Comparison of ENCODE assay signal across 10 mouse cellular contexts in genomic region chr9:50752054-50752602, GRCm38 (mm10). TPM values are rescaled to one million over a fixed set of nuclear protein-coding genes. Genes with fewer than 3 reads are reported as not detected.
A peak's percentile ranks its signal among the peaks of the same experiment; 100 is the strongest.
DNase-seq lines count a peak whose midpoint lies in the region; ATAC-seq and TF ChIP-seq lines count a peak whose summit lies in the region.
"Had no signal": no experiment of that assay in that cellular context is flagged by ENCODE, and none has a peak within 500 bp of the region (broad histone marks: within the 10 kb centered on the region; RNA-seq: fewer than 3 reads in every experiment).

Hspb2 (minus strand) TSS chr9:50752354.

- H3K9me3 ChIP-seq in ES-Bruce4 (replicated peaks; ENCODE audit: control insufficient read depth, insufficient read depth, low read length, poor library complexity, severe bottlenecking), result no peaks in the 10 kb centered on the region
- H3K9me3 ChIP-seq in heart, embryonic 10.5 days, result no peaks in the 10 kb centered on the region
- H3K9me3 ChIP-seq in limb, embryonic 14.5 days (ENCODE audit: control insufficient read depth, low read length), result no peaks in the 10 kb centered on the region

- peak within 1 kb of the TSS; percentile 1; the same call in 1 of the 2 replicates for H3K9ac ChIP-seq in ES-Bruce4 (ENCODE audit: low read depth, poor library complexity, severe bottlenecking)
- peak within 1 kb of the TSS; percentile 40 for H3K9ac ChIP-seq in limb, embryonic 14.5 days (ENCODE audit: low read depth, low read length, severe bottlenecking)

- no peaks in the 10 kb centered on the region for H3K27me3 ChIP-seq in ES-Bruce4 (ENCODE audit: control insufficient read depth, insufficient read depth, low read length, poor library complexity, severe bottlenecking)
- no peaks in the 10 kb centered on the region for H3K27me3 ChIP-seq in heart, embryonic 10.5 days (ENCODE audit: insufficient read depth, poor library complexity, severe bottlenecking)
- peaks cover 3% of the 10 kb centered on the region; the same call in 1 of the 2 replicates for H3K27me3 ChIP-seq in limb, embryonic 14.5 days (ENCODE audit: control insufficient read depth, insufficient read depth, low read length)

- no peak for TF ChIP-seq CTCF in ES-Bruce4 (IDR thresholded peaks at IDR 0.05; ENCODE audit: low read depth, low read length)

- peak; percentile 45 for DNase-seq in cerebellum, adult 11-12 months
- DNase-seq in cerebellum, postnatal 4 days (ENCODE audit: low spot score in 2 of 2), result no peak
- peak; percentile 86 for DNase-seq in heart, embryonic 10.5 days (ENCODE audit: low spot score)
- peak; percentile 40 for DNase-seq in limb, embryonic 14.5 days (ENCODE audit: low spot score)
- no peak for DNase-seq in spleen, postnatal 36 days (ENCODE audit: low spot score in 2 of 2)
- DNase-seq in frontal cortex, postnatal 36 days (ENCODE audit: low spot score in 2 of 2), result no peak

- no peak for TF ChIP-seq EP300 in ES-Bruce4 (IDR thresholded peaks at IDR 0.05; ENCODE audit: insufficient read depth, low read depth, low read length)

- no peaks in the 10 kb centered on the region for H3K36me3 ChIP-seq in ES-Bruce4 (ENCODE audit: control insufficient read depth, insufficient read depth, low read length, poor library complexity, severe bottlenecking)
- peaks cover 21% of the 10 kb centered on the region for H3K36me3 ChIP-seq in heart, embryonic 10.5 days
- H3K36me3 ChIP-seq in limb, embryonic 14.5 days (ENCODE audit: control insufficient read depth, insufficient read depth, low read length), result no peaks in the 10 kb centered on the region

- H3K27ac ChIP-seq in ES-Bruce4 (ENCODE audit: insufficient read depth, low read length), result no peak within 1 kb of the TSS
- peak within 1 kb of the TSS; percentile 91 for H3K27ac ChIP-seq in heart, embryonic 10.5 days
- H3K27ac ChIP-seq in limb, embryonic 14.5 days (replicated peaks; ENCODE audit: low read depth, low read length), result peak within 1 kb of the TSS; percentile 48; the same call in 1 of the 2 replicates

- peak within 1 kb of the TSS; percentile 15; the same call in 1 of the 2 replicates for H3K4me2 ChIP-seq in limb, embryonic 14.5 days (replicated peaks; ENCODE audit: low read depth, low read length, severe bottlenecking)

- peak; percentile 84 for ATAC-seq in limb, embryonic 14.5 days (ENCODE audit: low FRiP score, low read depth)
- no peak for ATAC-seq in activated CD4-positive, CD25-positive, alpha-beta regulatory T cell, adult 4 months

- H3K4me3 ChIP-seq in ES-Bruce4 (ENCODE audit: low read depth, low read length), result peak within 1 kb of the TSS; percentile 26
- H3K4me3 ChIP-seq in heart, embryonic 10.5 days, result peak within 1 kb of the TSS; percentile 65
- peak within 1 kb of the TSS; percentile 13; the same call in 1 of the 2 replicates for H3K4me3 ChIP-seq in limb, embryonic 14.5 days (replicated peaks; ENCODE audit: low read length)
- H3K4me3 ChIP-seq: erythroblast, embryonic 14.5 days had no signal

- H3K4me1 ChIP-seq in ES-Bruce4 (ENCODE audit: control insufficient read depth, insufficient read depth, low read length), result peaks cover 2% of the 10 kb centered on the region
- peaks cover 31% of the 10 kb centered on the region; the same call in 1 of the 2 replicates for H3K4me1 ChIP-seq in heart, embryonic 10.5 days
- H3K4me1 ChIP-seq in limb, embryonic 14.5 days (ENCODE audit: control insufficient read depth, insufficient read depth, low read length), result peaks cover 10% of the 10 kb centered on the region

- WGBS in heart, embryonic 10.5 days, result 36% methylated on average over 14 of the region's 14 CpGs
- WGBS in limb, embryonic 14.5 days, result 54% methylated on average over 13 of the region's 14 CpGs

- TF ChIP-seq POLR2A in ES-Bruce4 (IDR thresholded peaks at IDR 0.05; ENCODE audit: insufficient read depth, low read length), result no peak
- no peak for TF ChIP-seq POLR2A in limb, embryonic 14.5 days (IDR thresholded peaks at IDR 0.05; ENCODE audit: borderline replicate concordance, extremely low read depth, insufficient read depth, insufficient read length)

RNA-seq across cellular contexts. Expression of gene Hspb2, which starts in this region (rescaled TPM):
- 22.3 and 22.7 TPM in 2 replicates for polyA plus RNA-seq in ES-Bruce4 (2011; ENCODE audit: insufficient read depth, insufficient read length, low read depth, missing spikeins)
- 227 and 370 TPM in 2 replicates for polyA plus RNA-seq in heart, embryonic 10.5 days (2016; fragmentation: Nextera tagmentation; extraction: Ambion mirVana)
- 53.0 and 61.6 TPM in 2 replicates for polyA plus RNA-seq in limb, embryonic 14.5 days (2012; rRNA removed)
- 47.8 and 78.7 TPM in 2 replicates for polyA plus RNA-seq in limb, embryonic 14.5 days (2014; fragmentation: Nextera tagmentation; extraction: Ambion mirVana)
- 1 to 10 TPM in 1 of 2 experiments, not detected in 1; 1.3 TPM for polyA plus RNA-seq in activated CD4-positive, CD25-positive, alpha-beta regulatory T cell, adult 4 months (2017; shearing (Covaris generic))
- polyA plus RNA-seq: erythroblast, embryonic 14.5 days; neural tube, embryonic 14.5 days had no signal

Comparison
In these comparisons a context has a peak if more than half of its experiments do, and no peak if none do; other contexts are left out.
1. RNA of gene Hspb2 (polyA plus RNA-seq): 227 to 370 TPM in heart, embryonic 10.5 days, 47.8 to 78.7 TPM in limb, embryonic 14.5 days and 22.3 to 22.7 TPM in ES-Bruce4; 1.3 TPM in activated CD4-positive, CD25-positive, alpha-beta regulatory T cell, adult 4 months; every median in the first group is over 10 times any median in the second.
2. DNase-seq: peak in cerebellum, adult 11-12 months (single experiment), heart, embryonic 10.5 days (single experiment) and limb, embryonic 14.5 days (single experiment); none in cerebellum, postnatal 4 days (0 of 2), spleen, postnatal 36 days (0 of 2) and frontal cortex, postnatal 36 days (0 of 2).
3. H3K4me3 ChIP-seq: peak in every context shown above with its lines; median percentile 65 in heart, embryonic 10.5 days; 26 in ES-Bruce4; 13 in limb, embryonic 14.5 days.